Mouse (Mus musculus): ENCODE measurements around the gene Cuedc1.

DNA sequence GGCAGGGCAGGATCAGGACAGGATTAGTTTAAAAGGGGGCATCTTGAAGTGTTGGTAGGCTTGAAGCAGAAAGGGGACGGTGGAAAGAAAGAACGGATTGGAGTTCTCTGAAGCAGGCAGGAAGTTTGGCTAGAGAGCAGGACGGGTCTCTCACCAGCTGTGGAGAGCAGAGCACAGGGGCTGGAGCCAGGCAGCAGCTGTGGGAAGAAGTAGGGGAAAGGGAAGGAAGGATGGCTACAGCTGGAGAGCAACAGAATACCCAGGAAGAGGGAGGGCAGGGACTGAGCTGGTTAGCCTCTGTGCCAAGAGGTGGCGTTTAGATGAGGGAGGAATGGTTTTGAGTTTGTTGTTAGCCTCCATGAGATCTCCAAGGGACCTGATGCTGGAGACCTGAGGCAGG, 685 bp upstream of the Cuedc1 start:
- TF ChIP-seq CTCF (conservative IDR thresholded peaks at IDR 0.05; ENCODE audit: insufficient read depth, insufficient read length, low read depth, low read length) (no peak), POLR2A (IDR thresholded peaks at IDR 0.05; ENCODE audit: low read depth, low read length) (no peak)

All from kidney, adult 2 months (tissue).